Mouse (Mus musculus) limb, embryonic 14.5 days (tissue): ENCODE results near the gene Gm45808. TPM values are rescaled to one million over a fixed set of nuclear protein-coding genes. Genes with fewer than 3 reads are reported as not detected.

Experiments used
- ATAC-seq: fragments of 200-750 bp; cut with Nextera tagmentation; 2 replicates; pipeline ENCODE4 v1.8.0; 2017; ENCODE audit warnings: low read depth, moderate number of reproducible peaks, moderate TSS enrichment; ENCODE audit not compliant: low FRiP score
- DNase-seq: peaks from one replicate; pipeline ENCODE4 v3.0.0-alpha.2; 2015; ENCODE audit warnings: low spot score
- H3K27ac ChIP-seq: fragments of 300-500 bp; sonication (generic); replicated peaks from 2 replicates; pipeline ENCODE4 v1.5.1; 2014; ENCODE audit warnings: low read depth, mild to moderate bottlenecking, low read length, moderate library complexity, mixed read lengths
- H3K27me3 ChIP-seq: fragments of 300-500 bp; sonication (generic); 2 replicates; pipeline ENCODE4 v1.6.1; 2014; ENCODE audit warnings: low read length, mixed read lengths; ENCODE audit not compliant: control insufficient read depth, insufficient read depth
- H3K36me3 ChIP-seq: fragments of 300-500 bp; sonication (generic); 2 replicates; pipeline ENCODE4 v1.6.1; 2014; ENCODE audit warnings: mild to moderate bottlenecking, low read length, moderate library complexity, mixed read lengths; ENCODE audit not compliant: control insufficient read depth, insufficient read depth
- H3K4me1 ChIP-seq: fragments of 300-500 bp; sonication (generic); 2 replicates; pipeline ENCODE4 v1.6.1; 2014; ENCODE audit warnings: antibody characterized with exemption, low read length, mixed read lengths; ENCODE audit not compliant: control insufficient read depth, insufficient read depth
- H3K4me2 ChIP-seq: fragments of 300-500 bp; sonication (generic); replicated peaks from 2 replicates; pipeline ENCODE4 v1.6.1; 2014; ENCODE audit warnings: low read depth, mild to moderate bottlenecking, low read length, moderate library complexity; ENCODE audit not compliant: severe bottlenecking
- H3K4me3 ChIP-seq: fragments of 300-500 bp; sonication (generic); replicated peaks from 2 replicates; pipeline ENCODE4 v1.5.1; 2014; ENCODE audit warnings: low read length
- H3K9ac ChIP-seq: fragments of 300-500 bp; sonication (generic); 2 replicates; pipeline ENCODE4 v1.6.1; 2014; ENCODE audit warnings: mild to moderate bottlenecking, low read depth, low read length, moderate library complexity; ENCODE audit not compliant: severe bottlenecking
- H3K9me3 ChIP-seq: fragments of 300-500 bp; sonication (generic); 2 replicates; pipeline ENCODE4 v1.6.1; 2016; ENCODE audit warnings: low read length; ENCODE audit not compliant: control insufficient read depth
- POLR2A ChIP-seq: fragments of 200-500 bp; IDR thresholded peaks from 2 replicates; pipeline ENCODE4 v1.8.0; 2012; ENCODE audit warnings: inconsistent platforms, mild to moderate bottlenecking, moderate library complexity, borderline replicate concordance; ENCODE audit not compliant: insufficient read depth, insufficient read length; ENCODE audit errors: extremely low read depth
- WGBS: fragments of 180-500 bp; shearing (Covaris S2); extraction: QIAGEN DNeasy Blood & Tissue Kit; methylation state at CpG from one replicate; pipeline ENCODE4 v1.1.7; 2014; 5-methylcytosine and 5-hydroxymethylcytosine counted together
- polyA plus RNA-seq, 2 experiments: library from polyadenylated mRNA; depleted of rRNA in 1 of 2; stranded (reverse) in 1 of 2; unstranded in 1 of 2; fragments of >200 nt; fragmentation: Nextera tagmentation in 1 of 2; extraction: Ambion mirVana in 1 of 2; gene quantifications; 2 replicates each; pipeline versions ENCODE4 v1.2.1 to v1.2.3; 2012 to 2014

Gm45808 gene
- polyA plus RNA-seq, 2 experiments: not detected

DNA sequence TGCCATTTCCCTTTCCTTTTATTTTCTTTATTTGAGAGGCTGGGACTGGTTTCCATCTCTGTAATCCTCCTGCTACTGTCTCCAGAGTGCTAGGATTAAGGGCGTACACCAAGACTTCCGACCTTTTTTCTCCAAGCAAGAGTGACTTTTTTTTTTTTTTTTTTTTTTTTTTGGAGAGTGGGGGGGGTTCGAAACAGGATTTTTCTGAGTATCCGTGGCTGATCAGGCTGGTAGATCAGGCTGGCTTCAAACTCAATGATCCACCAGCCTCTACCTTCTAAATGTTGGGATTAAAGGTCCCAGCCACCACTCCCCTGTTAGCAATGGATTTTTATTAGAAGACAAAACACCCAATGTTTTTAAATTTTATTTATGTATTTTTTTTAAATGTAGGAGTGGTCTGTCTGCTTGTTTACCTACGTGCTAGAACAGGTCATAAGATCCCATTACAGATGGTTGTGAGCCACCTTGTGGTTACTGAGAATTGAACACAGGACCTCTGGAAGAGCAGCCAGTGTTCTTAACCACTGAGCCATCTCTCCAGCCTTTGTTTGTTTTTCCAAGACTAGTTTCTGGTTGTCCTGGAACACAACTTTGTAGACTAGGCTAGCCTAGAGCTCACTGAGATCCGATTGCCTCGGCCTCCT is 40.0 kb upstream of the Gm45808 start:
- H3K4me1 ChIP-seq: peaks cover 21% of the 10 kb centered on the region
- DNase-seq: no peak
- H3K9me3 ChIP-seq: no peaks in the 10 kb centered on the region
- peak overlapping the region; percentile 95 for H3K27ac ChIP-seq
- TF ChIP-seq POLR2A: no peak
- WGBS: 25% methylated on average over 7 of the region's 7 CpGs
- H3K27me3 ChIP-seq: no peaks in the 10 kb centered on the region
- no peak for ATAC-seq
- peak overlapping the region; percentile 79 for H3K4me2 ChIP-seq
- H3K36me3 ChIP-seq: peaks cover 15% of the 10 kb centered on the region
- H3K4me3 ChIP-seq: peak overlapping the region; percentile 82
- H3K9ac ChIP-seq: peak overlapping the region; percentile 91

DNA sequence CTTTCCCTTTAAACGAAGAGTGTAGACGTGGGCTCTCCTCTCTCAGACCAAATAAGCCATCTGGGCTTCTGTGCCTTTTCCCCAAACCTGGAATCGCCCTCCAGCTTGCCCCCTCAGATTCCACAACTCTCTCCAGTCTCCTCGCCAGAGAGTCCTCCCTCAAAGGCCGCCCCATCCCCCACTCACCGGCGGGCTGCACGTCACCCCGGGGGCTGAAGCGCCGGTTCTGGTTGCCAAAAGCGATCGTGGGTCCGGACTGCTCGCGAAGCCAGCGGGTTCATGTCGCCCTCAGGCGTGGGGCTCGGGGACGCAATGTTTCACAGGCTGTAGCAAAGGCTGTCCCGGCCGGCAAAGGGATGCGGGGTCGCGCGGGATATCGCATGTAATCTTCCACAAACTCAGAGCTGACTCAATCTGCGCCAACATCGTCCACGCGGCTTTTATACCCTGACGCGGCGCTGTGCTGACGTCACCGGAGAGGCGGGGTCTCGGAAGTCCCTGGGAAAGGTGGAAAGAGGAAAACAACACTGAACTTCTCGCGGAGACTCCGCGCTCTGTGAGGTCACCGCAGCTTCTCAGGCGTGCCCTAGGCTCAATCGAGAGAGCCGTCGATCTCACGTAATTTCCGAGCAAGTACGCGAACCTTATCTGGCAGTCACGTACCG is 39.3 kb upstream of the Gm45808 start, which contains the start of the genes Ppp1r15a and Plekha4:
Ppp1r15a (minus strand) TSS at position 460 of the 665 bp plus-strand sequence.
Plekha4 (plus strand) TSS at position 522 of the 665 bp plus-strand sequence.
- Histone ChIP-seq H3K27me3 (no peaks in the 10 kb centered on the region), H3K9ac (peak within 1 kb of the TSS; percentile 91), H3K9me3 (no peaks in the 10 kb centered on the region), H3K4me3 (peak within 1 kb of the TSS; percentile 82), H3K4me1 (peaks cover 21% of the 10 kb centered on the region), H3K4me2 (peak within 1 kb of the TSS; percentile 79), H3K27ac (peak within 1 kb of the TSS; percentile 95), H3K36me3 (peaks cover 15% of the 10 kb centered on the region)
- peak; percentile 91 for ATAC-seq
- WGBS: under 1% methylated on average over 54 of the region's 54 CpGs
- TF ChIP-seq POLR2A: peak; percentile 87; the same call in 1 of the 2 replicates
- peak; percentile 91 for DNase-seq

DNA sequence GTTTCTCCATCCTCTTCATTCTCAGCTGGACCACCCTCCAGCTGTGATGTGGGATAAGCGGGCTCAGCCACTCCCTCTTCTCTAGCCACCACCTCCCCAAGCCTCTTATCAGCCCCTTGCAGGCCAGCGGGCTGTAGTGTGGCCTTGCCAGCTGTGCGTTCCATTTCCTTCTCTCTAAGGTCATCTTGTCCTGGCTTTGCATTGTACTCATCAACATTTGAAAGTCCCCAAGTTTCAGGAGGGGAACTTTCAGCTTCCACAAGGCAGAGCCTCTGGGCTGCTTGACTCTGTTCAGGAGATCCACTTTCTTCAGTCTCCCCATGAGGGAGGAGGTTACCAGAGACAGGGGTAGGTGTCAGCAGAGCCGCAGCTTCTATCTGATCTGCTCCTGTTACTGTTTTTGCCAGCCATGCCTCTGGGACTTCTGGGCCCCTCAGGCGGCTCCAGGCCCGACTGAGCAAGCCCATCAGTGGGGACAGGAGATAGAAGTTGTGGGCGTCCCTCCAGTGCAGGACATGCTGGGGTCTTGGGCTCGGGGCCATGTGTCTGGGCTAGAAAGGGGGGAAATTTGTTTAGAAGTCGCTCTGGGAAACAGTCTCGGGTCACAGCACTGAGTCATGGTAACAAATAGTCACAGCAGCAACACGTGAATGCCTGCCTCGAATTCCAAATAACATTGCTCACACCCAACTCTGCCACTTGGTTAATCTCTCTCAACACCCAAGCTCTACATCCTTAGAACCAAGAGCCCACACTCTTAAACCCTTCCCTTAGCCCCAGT is 38.4 kb upstream of the Gm45808 start:
- Histone ChIP-seq H3K9me3 (no peaks in the 10 kb centered on the region), H3K36me3 (peaks cover 15% of the 10 kb centered on the region), H3K4me1 (peaks cover 19% of the 10 kb centered on the region), H3K4me3 (peak overlapping the region; percentile 82), H3K27ac (peak overlapping the region; percentile 95; the same call in 1 of the 2 replicates), H3K4me2 (peak overlapping the region; percentile 79), H3K9ac (peak overlapping the region; percentile 91), H3K27me3 (no peaks in the 10 kb centered on the region)
- ATAC-seq (no peak), DNase-seq (no peak)
- WGBS: 21% methylated on average over 12 of the region's 12 CpGs
- TF ChIP-seq POLR2A: no peak

DNA sequence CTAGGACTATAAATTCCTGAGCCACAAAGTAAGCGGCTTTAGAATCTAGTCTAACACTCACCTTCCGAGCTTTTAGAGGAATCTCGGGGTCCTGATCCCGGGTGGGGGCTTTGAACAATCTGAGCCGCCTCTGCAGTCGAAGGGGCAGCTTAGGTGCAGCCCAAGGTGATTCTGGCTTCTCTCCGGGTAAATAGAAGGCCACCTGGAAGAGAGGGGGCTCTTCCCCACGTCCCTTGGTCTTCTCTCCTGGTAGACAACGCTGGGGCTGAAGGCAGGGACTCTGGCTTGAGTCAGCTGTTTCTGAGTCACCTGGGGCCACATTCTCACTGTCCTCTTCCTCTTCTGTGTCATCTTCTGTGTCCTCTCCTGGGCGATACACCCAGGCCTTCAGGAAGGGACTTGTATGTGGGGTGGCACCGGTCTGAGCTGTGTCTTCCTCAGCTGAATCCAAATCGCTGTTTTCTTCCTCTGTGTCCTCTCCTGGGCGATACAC is 37.1 kb upstream of the Gm45808 start:
- 0 out of 2 replicates have a peak overlapping the region, but pooled peaks have one; percentile 4 for H3K4me3 ChIP-seq
- H3K27ac ChIP-seq: no peak overlapping the region
- H3K9me3 ChIP-seq: no peaks in the 10 kb centered on the region
- peaks cover 15% of the 10 kb centered on the region for H3K36me3 ChIP-seq
- no peak for TF ChIP-seq POLR2A
- no peaks in the 10 kb centered on the region for H3K27me3 ChIP-seq
- no peak for ATAC-seq
- no peak for DNase-seq
- 82% methylated on average over 12 of the region's 13 CpGs for WGBS
- peak overlapping the region; percentile 26 for H3K4me2 ChIP-seq
- H3K4me1 ChIP-seq: peaks cover 16% of the 10 kb centered on the region
- peak overlapping the region; percentile 32; the same call in 1 of the 2 replicates for H3K9ac ChIP-seq

DNA sequence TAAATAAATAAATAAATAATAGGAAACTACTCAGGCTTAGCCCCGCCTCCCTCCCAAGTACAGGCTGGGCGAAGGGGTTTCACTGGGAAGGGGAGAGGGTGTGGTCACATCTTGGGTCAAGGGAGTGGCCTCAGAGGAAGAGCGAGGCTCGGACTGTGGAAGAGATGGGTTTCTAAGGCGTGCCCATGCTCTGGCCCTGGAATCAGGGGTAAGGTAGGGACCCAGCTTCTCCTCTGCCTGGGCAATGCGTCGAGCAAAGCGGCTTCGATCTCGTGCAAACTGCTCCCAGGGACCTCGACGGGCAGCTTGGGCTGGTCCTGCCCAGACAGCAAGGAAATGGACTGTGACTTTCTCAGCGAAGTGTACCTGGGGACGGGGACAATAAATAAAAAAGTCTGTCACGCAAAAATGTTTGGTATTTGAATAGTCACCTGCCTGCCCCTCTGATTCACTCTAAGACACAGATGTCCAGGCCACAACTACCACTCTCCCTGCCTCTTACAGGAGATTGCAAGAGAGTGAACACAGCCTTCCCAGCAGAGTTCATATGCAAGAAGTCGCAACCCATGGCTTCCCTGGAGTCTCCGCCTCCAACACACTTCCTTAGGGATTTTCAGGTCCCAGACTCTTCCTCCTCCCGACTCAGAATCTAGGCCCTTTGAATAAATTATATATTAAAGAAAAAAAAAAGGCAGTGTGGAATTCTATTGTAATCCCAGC is 36.5 kb upstream of the Gm45808 start:
- H3K4me2 ChIP-seq: 0 out of 2 replicates have a peak overlapping the region, but pooled peaks have one; percentile 1
- H3K9ac ChIP-seq: peak overlapping the region; percentile 32; the same call in 1 of the 2 replicates
- no peak overlapping the region for H3K27ac ChIP-seq
- DNase-seq: no peak
- TF ChIP-seq POLR2A: no peak
- peaks cover 16% of the 10 kb centered on the region for H3K4me1 ChIP-seq
- H3K27me3 ChIP-seq: no peaks in the 10 kb centered on the region
- H3K9me3 ChIP-seq: no peaks in the 10 kb centered on the region
- H3K4me3 ChIP-seq: 0 out of 2 replicates have a peak overlapping the region, but pooled peaks have one; percentile 4
- H3K36me3 ChIP-seq: peaks cover 15% of the 10 kb centered on the region
- 66% methylated on average over 18 of the region's 18 CpGs for WGBS
- ATAC-seq: no peak
